19 mouse cellular contexts compared by ENCODE assay signal in the genomic region with DNA sequence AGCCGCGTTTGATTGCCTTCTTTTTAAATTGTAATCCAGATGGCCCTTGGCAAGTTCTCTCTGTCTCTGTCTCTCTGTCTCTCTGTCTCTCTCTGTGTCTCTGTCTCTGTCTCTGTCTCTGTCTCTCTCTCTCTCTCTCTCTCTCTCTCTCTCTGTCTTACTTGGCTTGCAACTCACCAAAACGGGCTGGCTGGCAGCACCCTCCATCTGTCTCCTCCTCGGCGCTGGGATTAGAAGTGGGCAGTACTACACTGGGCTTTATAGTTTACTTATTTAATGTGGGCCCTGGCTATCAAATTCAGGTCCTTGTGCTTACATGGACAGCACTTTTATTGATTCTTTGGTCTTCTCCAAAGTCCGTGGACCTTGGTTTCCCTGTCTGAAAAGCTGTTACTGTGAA. TPM values are rescaled to one million over a fixed set of nuclear protein-coding genes. Genes with fewer than 3 reads are reported as not detected.
DNase-seq lines count a peak whose midpoint lies in the region; ATAC-seq and TF ChIP-seq lines count a peak whose summit lies in the region.
"Had no signal": no experiment of that assay in that cellular context is flagged by ENCODE, and none has a peak within 500 bp of the region (broad histone marks: within the 10 kb centered on the region; RNA-seq: fewer than 3 reads in every experiment).

No protein-coding gene starts in this region.

- ATAC-seq in forebrain, embryonic 13.5 days = 0 out of 2 replicates have a peak, but pooled peaks have one; percentile 19
- ATAC-seq in kidney, postnatal 0 days (replicated peaks; ENCODE audit: low FRiP score, low read depth) = no peak
- ATAC-seq: intestine, embryonic 16.5 days had no signal

- no peak overlapping the region for H3K4me3 ChIP-seq in forebrain, embryonic 13.5 days
- H3K4me3 ChIP-seq in forebrain, embryonic 10.5 days = no peak overlapping the region
- H3K4me3 ChIP-seq in kidney, postnatal 0 days (replicated peaks; ENCODE audit: low read depth, low read length) = no peak overlapping the region
- no peak overlapping the region for H3K4me3 ChIP-seq in embryonic fibroblast, embryonic 13.5 days (ENCODE audit: insufficient read depth, low read length)
- H3K4me3 ChIP-seq in myocyte = no peak overlapping the region
- H3K4me3 ChIP-seq: embryonic facial prominence, embryonic 12.5 days; heart, embryonic 13.5 days; hindbrain, embryonic 12.5 days; left cerebral cortex, adult 2 months; liver, embryonic 15.5 days had no signal

- H3K27ac ChIP-seq in forebrain, embryonic 13.5 days = no peak overlapping the region
- no peak overlapping the region for H3K27ac ChIP-seq in forebrain, embryonic 10.5 days
- no peak overlapping the region for H3K27ac ChIP-seq in kidney, postnatal 0 days
- peak overlapping the region; percentile 38 for H3K27ac ChIP-seq in embryonic fibroblast, embryonic 13.5 days (ENCODE audit: insufficient read depth, low read length)
- H3K27ac ChIP-seq: embryonic facial prominence, embryonic 12.5 days; heart, embryonic 13.5 days; hindbrain, embryonic 12.5 days; left cerebral cortex, adult 2 months; liver, embryonic 15.5 days; stomach, postnatal 0 days had no signal

- no peak for TF ChIP-seq CTCF in kidney, postnatal 0 days (IDR thresholded peaks at IDR 0.05; ENCODE audit: low read depth)
- no peak for TF ChIP-seq CTCF in embryonic fibroblast, embryonic 13.5 days (IDR thresholded peaks at IDR 0.05; ENCODE audit: borderline replicate concordance, insufficient read depth, low read length)

- WGBS in forebrain, embryonic 13.5 days = 57% methylated on average over 6 of the region's 6 CpGs
- 71% methylated on average over 6 of the region's 6 CpGs for WGBS in forebrain, embryonic 10.5 days
- 51% methylated on average over 6 of the region's 6 CpGs for WGBS in kidney, postnatal 0 days

- no peak for TF ChIP-seq POLR2A in embryonic fibroblast, embryonic 13.5 days (IDR thresholded peaks at IDR 0.05; ENCODE audit: low read depth, low read length)
- no peak for TF ChIP-seq POLR2A in myocyte (IDR thresholded peaks at IDR 0.05; ENCODE audit: insufficient read length, low read depth)

- H3K79me2 ChIP-seq in myocyte (ENCODE audit: control insufficient read depth, insufficient read depth) = no peaks in the 10 kb centered on the region

- no peaks in the 10 kb centered on the region for H3K27me3 ChIP-seq in forebrain, embryonic 13.5 days
- peaks cover 7% of the 10 kb centered on the region; the same call in 1 of the 2 replicates for H3K27me3 ChIP-seq in forebrain, embryonic 10.5 days (ENCODE audit: poor library complexity, severe bottlenecking)
- no peaks in the 10 kb centered on the region for H3K27me3 ChIP-seq in kidney, postnatal 0 days (ENCODE audit: insufficient read depth, low read length)
- no peaks in the 10 kb centered on the region for H3K27me3 ChIP-seq in myocyte (ENCODE audit: control insufficient read depth, insufficient read depth, insufficient read length)
- H3K27me3 ChIP-seq: embryonic facial prominence, embryonic 12.5 days; heart, embryonic 13.5 days; liver, embryonic 15.5 days had no signal

- H3K9me3 ChIP-seq in forebrain, embryonic 13.5 days (replicated peaks) = no peaks in the 10 kb centered on the region
- H3K9me3 ChIP-seq in forebrain, embryonic 10.5 days = no peaks in the 10 kb centered on the region
- no peaks in the 10 kb centered on the region for H3K9me3 ChIP-seq in kidney, postnatal 0 days (replicated peaks; ENCODE audit: low read length)
- H3K9me3 ChIP-seq: embryonic facial prominence, embryonic 12.5 days; heart, embryonic 13.5 days; hindbrain, embryonic 12.5 days; liver, embryonic 15.5 days had no signal

- no peak for DNase-seq in forebrain, embryonic 10.5 days (ENCODE audit: extremely low spot score, low spot score)
- DNase-seq in kidney, postnatal 0 days (ENCODE audit: low spot score) = no peak
- no peak for DNase-seq in kidney, postnatal 25 days
- no peak for DNase-seq in urinary bladder, adult 18-20 months (ENCODE audit: low spot score in 2 of 2)
- DNase-seq: gastrocnemius, postnatal 10 days; right cerebral cortex, adult 18-20 months; thymus, adult 18-20 months; thymus, postnatal 25 days had no signal

- no peak overlapping the region for H3ac ChIP-seq in myocyte (ENCODE audit: control insufficient read depth, insufficient read length)

- H3K4me1 ChIP-seq in forebrain, embryonic 13.5 days = 0 out of 2 replicates have a peak, but pooled peaks cover 6% of the 10 kb centered on the region
- peaks cover 14% of the 10 kb centered on the region for H3K4me1 ChIP-seq in forebrain, embryonic 10.5 days
- H3K4me1 ChIP-seq in kidney, postnatal 0 days (replicated peaks; ENCODE audit: insufficient read depth, low read length) = no peaks in the 10 kb centered on the region
- no peaks in the 10 kb centered on the region for H3K4me1 ChIP-seq in embryonic fibroblast, embryonic 13.5 days (ENCODE audit: control insufficient read depth, insufficient read depth, low read length)
- H3K4me1 ChIP-seq: hindbrain, embryonic 12.5 days; liver, embryonic 15.5 days had no signal

- H3K36me3 ChIP-seq in forebrain, embryonic 13.5 days (ENCODE audit: poor library complexity, severe bottlenecking) = no peaks in the 10 kb centered on the region
- peaks cover 1% of the 10 kb centered on the region; the same call in 1 of the 2 replicates for H3K36me3 ChIP-seq in forebrain, embryonic 10.5 days (replicated peaks)
- no peaks in the 10 kb centered on the region for H3K36me3 ChIP-seq in kidney, postnatal 0 days (ENCODE audit: insufficient read depth, low read length)
- peaks cover 5% of the 10 kb centered on the region for H3K36me3 ChIP-seq in myocyte (ENCODE audit: control insufficient read depth, insufficient read depth)
- H3K36me3 ChIP-seq: hindbrain, embryonic 12.5 days; liver, embryonic 15.5 days had no signal

- no peak overlapping the region for H3K9ac ChIP-seq in forebrain, embryonic 13.5 days
- no peak overlapping the region for H3K9ac ChIP-seq in kidney, postnatal 0 days (ENCODE audit: low read depth, low read length)
- H3K9ac ChIP-seq: embryonic facial prominence, embryonic 12.5 days; heart, embryonic 13.5 days; hindbrain, embryonic 12.5 days; liver, embryonic 15.5 days; lung, embryonic 14.5 days had no signal

- no peak overlapping the region for H3K4me2 ChIP-seq in forebrain, embryonic 13.5 days
- peak overlapping the region; percentile 27; the same call in 1 of the 2 replicates for H3K4me2 ChIP-seq in kidney, postnatal 0 days (ENCODE audit: low read length)
- peak overlapping the region; percentile 27 for H3K4me2 ChIP-seq in myocyte (ENCODE audit: low read depth)
- H3K4me2 ChIP-seq: embryonic facial prominence, embryonic 12.5 days; hindbrain, embryonic 12.5 days; liver, embryonic 15.5 days; lung, embryonic 14.5 days had no signal

TF ChIP-seq in myocyte, 11 proteins besides CTCF, POLR2A, EP300 and RAD21:
- no peak for TF ChIP-seq TCF12 (IDR thresholded peaks at IDR 0.05; ENCODE audit: insufficient read depth, poor library complexity, severe bottlenecking)
- TF ChIP-seq MAX (IDR thresholded peaks at IDR 0.05; ENCODE audit: low read depth) = no peak
- no peak for TF ChIP-seq TCF3 (IDR thresholded peaks at IDR 0.05; ENCODE audit: insufficient read length, low read depth)
- TF ChIP-seq SRF (IDR thresholded peaks at IDR 0.05; ENCODE audit: control insufficient read depth, insufficient read length, low read depth) = no peak
- TF ChIP-seq E2F4 (IDR thresholded peaks at IDR 0.05; ENCODE audit: insufficient read depth) = no peak
- TF ChIP-seq MYOD1 (IDR thresholded peaks at IDR 0.05; ENCODE audit: control insufficient read depth in 1 of 3, insufficient read length in 2 of 3, low read depth in 2 of 3) = no peak
- no peak for TF ChIP-seq CEBPB (IDR thresholded peaks at IDR 0.05; ENCODE audit: insufficient read depth, poor library complexity, severe bottlenecking)
- no peak for TF ChIP-seq USF1 (IDR thresholded peaks at IDR 0.05; ENCODE audit: low read depth)
- no peak for TF ChIP-seq POLR2AphosphoS2 (IDR thresholded peaks at IDR 0.05; ENCODE audit: insufficient read length, low read depth)
- no peak for TF ChIP-seq MYOG (IDR thresholded peaks at IDR 0.05; ENCODE audit: control insufficient read depth in 1 of 3, insufficient read depth in 1 of 3, insufficient read length in 2 of 3, low read depth in 2 of 3)
- TF ChIP-seq REST (IDR thresholded peaks at IDR 0.05; ENCODE audit: insufficient read depth, insufficient read length) = no peak

RNA-seq across cellular contexts. Expression of gene Arl14ep, which starts 18.1 kb away (rescaled TPM):
- 40.2 and 43.4 TPM in 2 replicates for polyA plus RNA-seq in forebrain, embryonic 13.5 days (2015; fragmentation: Nextera tagmentation; extraction: Ambion mirVana)
- 51.5 and 53.1 TPM in 2 replicates for polyA plus RNA-seq in forebrain, embryonic 10.5 days (2016; fragmentation: Nextera tagmentation; extraction: Ambion mirVana)
- polyA plus RNA-seq in kidney, postnatal 0 days (2015; fragmentation: Nextera tagmentation; extraction: Ambion mirVana) = 35.2 and 38.5 TPM in 2 replicates
- polyA plus RNA-seq in embryonic fibroblast, embryonic 13.5 days (2011; ENCODE audit: insufficient read length, low read depth, missing spikeins) = 88.1 and 131 TPM in 2 replicates
- polyA plus RNA-seq in myocyte (2012; fragmentation: generic; extraction: Trizol) = 25.7 TPM
